In genomic region chr13:52306783-52307440, GRCm38 (mm10) we compare ENCODE assay signal across 11 mouse cellular contexts.
DNase-seq lines count a peak whose midpoint lies in the region; ATAC-seq and TF ChIP-seq lines count a peak whose summit lies in the region.
"Had no signal": no experiment of that assay in that cellular context is flagged by ENCODE, and none has a peak within 500 bp of the region (broad histone marks: within the 10 kb centered on the region; RNA-seq: fewer than 3 reads in every experiment).

No protein-coding gene starts in this region.

- H3K9ac ChIP-seq in hindbrain, embryonic 11.5 days (ENCODE audit: low read depth, low read length) = no peak overlapping the region
- H3K9ac ChIP-seq: hindbrain, embryonic 14.5 days; midbrain, embryonic 12.5 days had no signal

- no peaks in the 10 kb centered on the region for H3K27me3 ChIP-seq in cerebellum, adult 2 months (ENCODE audit: control insufficient read depth, insufficient read depth, low read length)
- no peaks in the 10 kb centered on the region for H3K27me3 ChIP-seq in hindbrain, embryonic 11.5 days (ENCODE audit: control insufficient read depth, insufficient read depth, low read length)

- no peak overlapping the region for H3K27ac ChIP-seq in cerebellum, adult 2 months (ENCODE audit: insufficient read depth, low read length)
- no peak overlapping the region for H3K27ac ChIP-seq in hindbrain, embryonic 11.5 days (ENCODE audit: low read depth, low read length)
- H3K27ac ChIP-seq: hindbrain, embryonic 14.5 days; midbrain, embryonic 12.5 days had no signal

- no peak overlapping the region for H3K4me3 ChIP-seq in cerebellum, adult 2 months (replicated peaks; ENCODE audit: insufficient read depth, low read depth, low read length)
- no peak overlapping the region for H3K4me3 ChIP-seq in hindbrain, embryonic 11.5 days (ENCODE audit: low read depth, low read length)
- H3K4me3 ChIP-seq: midbrain, embryonic 12.5 days had no signal

- H3K4me1 ChIP-seq in cerebellum, adult 2 months (ENCODE audit: control insufficient read depth, insufficient read depth, low read length) = no peaks in the 10 kb centered on the region
- H3K4me1 ChIP-seq in hindbrain, embryonic 11.5 days (replicated peaks; ENCODE audit: control insufficient read depth, insufficient read depth, low read length) = no peaks in the 10 kb centered on the region

- DNase-seq in layer of hippocampus, adult 8-10 months (ENCODE audit: low spot score in 2 of 2) = peak; percentile 33 to 49
- no peak for DNase-seq in layer of hippocampus, postnatal 14 days (ENCODE audit: low spot score in 2 of 2)
- peak; percentile 10 for DNase-seq in MN1 (ENCODE audit: low spot score)
- DNase-seq in heart, postnatal 4 days = peak; percentile 38
- no peak for DNase-seq in cerebellum, adult 2 months
- no peak for DNase-seq in kidney, adult 18-20 months
- no peak for DNase-seq in hindbrain, embryonic 11.5 days (ENCODE audit: low spot score)
- DNase-seq: kidney, postnatal 4 days had no signal

- TF ChIP-seq CTCF in cerebellum, adult 2 months (IDR thresholded peaks at IDR 0.05; ENCODE audit: borderline replicate concordance, insufficient read depth, low read depth, low read length) = no peak

- no peak for TF ChIP-seq POLR2A in cerebellum, adult 2 months (IDR thresholded peaks at IDR 0.05; ENCODE audit: borderline replicate concordance, insufficient read depth, low read length)

- H3K4me2 ChIP-seq in hindbrain, embryonic 11.5 days (replicated peaks; ENCODE audit: low read depth, low read length) = no peak overlapping the region
- H3K4me2 ChIP-seq: hindbrain, embryonic 14.5 days; midbrain, embryonic 12.5 days had no signal

- H3K36me3 ChIP-seq in hindbrain, embryonic 11.5 days (ENCODE audit: control insufficient read depth, insufficient read depth, low read length) = no peaks in the 10 kb centered on the region
- H3K36me3 ChIP-seq: midbrain, embryonic 12.5 days had no signal

- ATAC-seq in common myeloid progenitor, adult 5-6 weeks (replicated peaks; ENCODE audit: low read depth, poor library complexity, severe bottlenecking) = peak; percentile 78
- no peak for ATAC-seq in hindbrain, embryonic 11.5 days (ENCODE audit: low FRiP score)

- H3K9me3 ChIP-seq in hindbrain, embryonic 11.5 days (ENCODE audit: control insufficient read depth, low read length) = no peaks in the 10 kb centered on the region
- H3K9me3 ChIP-seq: midbrain, embryonic 12.5 days had no signal

- 83% methylated on average over 9 of the region's 9 CpGs for WGBS in cerebellum, adult 2 months
- 75% methylated on average over 9 of the region's 9 CpGs for WGBS in hindbrain, embryonic 11.5 days

Comparison
In these comparisons a context has a peak if more than half of its experiments do, and no peak if none do; other contexts are left out.
1. DNase-seq: peak in layer of hippocampus, adult 8-10 months (2 of 2), MN1 (single experiment) and heart, postnatal 4 days (single experiment); none in layer of hippocampus, postnatal 14 days (0 of 2), cerebellum, adult 2 months (0 of 2), kidney, adult 18-20 months (single experiment) and hindbrain, embryonic 11.5 days (single experiment).